Mouse (Mus musculus) kidney, postnatal 0 days (tissue): Measurements from ENCODE around the gene Ptpn12. TPM values are rescaled to one million over a fixed set of nuclear protein-coding genes. Genes with fewer than 3 reads are reported as not detected.

ENCODE experiments used
- ATAC-seq: fragments of 200-750 bp; cut with Nextera tagmentation; replicated peaks from 2 replicates; pipeline ENCODE4 v1.8.0; 2017; ENCODE audit warnings: low read depth, moderate number of reproducible peaks, moderate TSS enrichment, moderate library complexity; ENCODE audit not compliant: low FRiP score
- DNase-seq: peaks from one replicate; pipeline ENCODE4 v3.0.0-alpha.2; 2016; ENCODE audit warnings: low spot score
- H3K27ac ChIP-seq: fragments of 300-500 bp; sonication (generic); 2 replicates; pipeline ENCODE4 v1.5.1; 2014; ENCODE audit warnings: mild to moderate bottlenecking
- H3K27me3 ChIP-seq: fragments of 300-500 bp; sonication (generic); 2 replicates; pipeline ENCODE4 v1.6.1; 2014; ENCODE audit warnings: low read length, mixed read lengths; ENCODE audit not compliant: insufficient read depth
- H3K36me3 ChIP-seq: fragments of 300-500 bp; sonication (generic); 2 replicates; pipeline ENCODE4 v1.6.1; 2014; ENCODE audit warnings: low read length, mixed read lengths; ENCODE audit not compliant: insufficient read depth
- H3K4me1 ChIP-seq: fragments of 300-500 bp; sonication (generic); replicated peaks from 2 replicates; pipeline ENCODE4 v1.6.1; 2014; ENCODE audit warnings: antibody characterized with exemption, low read length, mixed read lengths; ENCODE audit not compliant: insufficient read depth
- H3K4me2 ChIP-seq: fragments of 300-500 bp; sonication (generic); 2 replicates; pipeline ENCODE4 v1.6.1; 2014; ENCODE audit warnings: mild to moderate bottlenecking, low read length, moderate library complexity, mixed read lengths
- H3K4me3 ChIP-seq: fragments of 300-500 bp; sonication (generic); replicated peaks from 2 replicates; pipeline ENCODE4 v1.5.1; 2014; ENCODE audit warnings: low read depth, low read length
- H3K9ac ChIP-seq: fragments of 300-500 bp; sonication (generic); 2 replicates; pipeline ENCODE4 v1.6.1; 2014; ENCODE audit warnings: low read depth, low read length
- H3K9me3 ChIP-seq: fragments of 300-500 bp; sonication (generic); replicated peaks from 2 replicates; pipeline ENCODE4 v1.6.1; 2016; ENCODE audit warnings: low read length, inconsistent platforms, mixed read lengths
- CTCF ChIP-seq: IDR thresholded peaks from 2 replicates; pipeline ENCODE4 v1.5.1; 2016; ENCODE audit warnings: antibody characterized with exemption, low read depth, mild to moderate bottlenecking, moderate library complexity
- WGBS: fragments of 180-500 bp; shearing (Covaris S2); extraction: QIAGEN DNeasy Blood & Tissue Kit; methylation state at CpG from one replicate; pipeline ENCODE4 v1.1.7; 2014; 5-methylcytosine and 5-hydroxymethylcytosine counted together
- polyA plus RNA-seq: library from polyadenylated mRNA; unstranded; fragments of >200 nt; fragmentation: Nextera tagmentation; extraction: Ambion mirVana; gene quantifications from 2 replicates; pipeline ENCODE4 v1.2.1, GENCODE M21; 2015

Gene Ptpn12
- polyA plus RNA-seq, 1 experiment from 2014 or later = 23.3 TPM

GRCm38 (mm10) chr5:20940040-20940571 is 115.6 kb downstream of the Ptpn12 start:
- DNase-seq = no peak
- no peak overlapping the region for H3K4me3 ChIP-seq
- WGBS = 87% methylated on average over 6 of the region's 6 CpGs
- H3K27ac ChIP-seq = no peak overlapping the region
- no peaks in the 10 kb centered on the region for H3K36me3 ChIP-seq
- H3K4me1 ChIP-seq = peaks cover 14% of the 10 kb centered on the region
- no peak for ATAC-seq
- H3K27me3 ChIP-seq = no peaks in the 10 kb centered on the region
- no peak overlapping the region for H3K9ac ChIP-seq
- H3K4me2 ChIP-seq = no peak overlapping the region
- TF ChIP-seq CTCF = no peak
- H3K9me3 ChIP-seq = no peaks in the 10 kb centered on the region

- Histone ChIP-seq H3K27ac (peak overlapping the region; percentile 28; the same call in 1 of the 2 replicates), H3K4me3 (no peak overlapping the region), H3K9me3 (no peaks in the 10 kb centered on the region), H3K36me3 (no peaks in the 10 kb centered on the region), H3K9ac (no peak overlapping the region), H3K4me1 (peaks cover 12% of the 10 kb centered on the region; the same call in 1 of the 2 replicates), H3K27me3 (no peaks in the 10 kb centered on the region), H3K4me2 (no peak overlapping the region)
- ATAC-seq = no peak
- TF ChIP-seq CTCF = no peak
- DNase-seq = no peak
- WGBS = 65% methylated on average over 5 of the region's 5 CpGs
Measured at GRCm38 (mm10) chr5:20938523-20938922, 117.2 kb downstream of the Ptpn12 start.

Other genes with a start within 250 kb of the Ptpn12 start
- gene Phtf2, start 173.8 kb downstream of the Ptpn12 start, polyA plus RNA-seq = 8.4 and 8.5 TPM in 2 replicates
- gene Tmem60, start 173.7 kb downstream of the Ptpn12 start, polyA plus RNA-seq = 63.4 and 68.7 TPM in 2 replicates
- gene Rsbn1l, start 99.5 kb downstream of the Ptpn12 start, polyA plus RNA-seq = 5.5 and 6.4 TPM in 2 replicates
- 1.8 and 2.0 TPM in 2 replicates for gene Gsap, start 130.3 kb upstream of the Ptpn12 start, polyA plus RNA-seq